Comparison of ENCODE assay signal across 17 mouse cellular contexts in the genomic region with DNA sequence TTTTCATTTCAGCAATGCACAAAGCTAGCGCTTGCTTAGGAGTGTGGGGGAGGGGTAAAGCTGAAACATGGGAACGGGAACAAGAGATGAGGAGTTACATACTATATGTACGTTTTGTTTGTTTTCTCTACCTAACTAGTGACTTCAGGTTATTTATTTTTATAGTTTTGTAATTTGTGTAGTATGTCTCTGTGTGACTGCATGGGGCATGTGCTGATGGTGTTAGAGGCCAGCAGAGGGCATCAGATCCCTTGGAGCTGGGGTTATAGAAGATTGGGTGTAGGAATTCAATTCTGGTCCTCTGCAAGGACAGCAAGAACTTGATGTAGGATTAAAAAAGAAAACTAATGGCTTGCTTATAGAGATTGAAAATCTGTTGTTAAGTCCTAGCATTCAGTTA. TPM values are rescaled to one million over a fixed set of nuclear protein-coding genes. Genes with fewer than 3 reads are reported as not detected.
DNase-seq lines count a peak whose midpoint lies in the region; ATAC-seq and TF ChIP-seq lines count a peak whose summit lies in the region.
"Had no signal": no experiment of that assay in that cellular context is flagged by ENCODE, and none has a peak within 500 bp of the region (broad histone marks: within the 10 kb centered on the region; RNA-seq: fewer than 3 reads in every experiment).

No protein-coding gene starts in this region.

- intact Hi-C loops in gastrocnemius, adult 2 months (cut with DNase I) = no loop called here
- intact Hi-C loops in gastrocnemius, postnatal 14 days (cut with DNase I; ENCODE audit: low total_unique reads) = no loop called here

- ATAC-seq in common myeloid progenitor, adult 5-6 weeks (replicated peaks; ENCODE audit: low read depth, poor library complexity, severe bottlenecking) = 0 out of 2 replicates have a peak, but pooled peaks have one; percentile 52
- ATAC-seq: forebrain, embryonic 14.5 days had no signal

- peak overlapping the region; percentile 91; the same call in 1 of the 2 replicates for H3K27ac ChIP-seq in gastrocnemius, adult 2 months
- no peak overlapping the region for H3K27ac ChIP-seq in layer of hippocampus, adult 2 months
- H3K27ac ChIP-seq: embryonic facial prominence, embryonic 13.5 days; hindbrain, embryonic 12.5 days; lung, embryonic 15.5 days; midbrain, embryonic 10.5 days had no signal

- H3K4me3 ChIP-seq in gastrocnemius, adult 2 months = no peak overlapping the region
- no peak overlapping the region for H3K4me3 ChIP-seq in layer of hippocampus, adult 2 months
- H3K4me3 ChIP-seq: embryonic facial prominence, embryonic 13.5 days; hindbrain, embryonic 12.5 days; lung, embryonic 15.5 days; midbrain, embryonic 10.5 days had no signal

- peak; percentile 60 for TF ChIP-seq CTCF in gastrocnemius, adult 2 months (IDR thresholded peaks at IDR 0.05)
- TF ChIP-seq CTCF in layer of hippocampus, adult 2 months (conservative IDR thresholded peaks at IDR 0.05) = peak; percentile 59

- no peak for DNase-seq in gastrocnemius, adult 2 months
- DNase-seq in gastrocnemius, postnatal 14 days = no peak
- DNase-seq in layer of hippocampus, adult 2 months (ENCODE audit: low spot score in 2 of 2) = no peak
- DNase-seq in layer of hippocampus, postnatal 10 days (ENCODE audit: low spot score in 2 of 2) = no peak
- peak; percentile 16 for DNase-seq in 416B (ENCODE audit: low read depth)
- DNase-seq in adrenal gland, postnatal 25 days = no peak
- DNase-seq in ovary, adult 18-20 months (ENCODE audit: low spot score) = no peak
- DNase-seq: adrenal gland, postnatal 10 days; B cell, adult 2 months; cerebellum, postnatal 36 days; kidney, adult 9 months had no signal

RNA-seq across cellular contexts. Expression of a gene that starts 25.9 kb away (rescaled TPM):
- 10 to 100 TPM; 33.6 to 51.3 TPM for total RNA-seq in gastrocnemius, adult 2 months (2021)
- 10 to 100 TPM; 47.4 to 49.0 TPM for total RNA-seq in gastrocnemius, postnatal 14 days (2021)
- total RNA-seq in layer of hippocampus, adult 2 months (2021) = 10 to 100 TPM; 15.7 to 17.7 TPM
- total RNA-seq in layer of hippocampus, postnatal 10 days (2021) = 10 to 100 TPM; 14.8 to 16.3 TPM
- total RNA-seq in common myeloid progenitor, adult 5-6 weeks (2017) = 0.14 TPM in 1 of 2 replicates, not detected in the other
- 81.7 and 83.4 TPM in 2 replicates for total RNA-seq in adrenal gland, postnatal 25 days (2021)

Comparison
In these comparisons a context has a peak if more than half of its experiments do, and no peak if none do; other contexts are left out.
1. RNA of a gene that starts 25.9 kb away (total RNA-seq): 81.7 to 83.4 TPM in adrenal gland, postnatal 25 days, 33.6 to 51.3 TPM in gastrocnemius, adult 2 months, 47.4 to 49.0 TPM in gastrocnemius, postnatal 14 days, 15.7 to 17.7 TPM in layer of hippocampus, adult 2 months and 14.8 to 16.3 TPM in layer of hippocampus, postnatal 10 days; 0.14 TPM in common myeloid progenitor, adult 5-6 weeks; every median in the first group is over 10 times any median in the second.